Mouse (Mus musculus): Measurements from ENCODE around the gene Zfp385c. TPM values are rescaled to one million over a fixed set of nuclear protein-coding genes. Genes with fewer than 3 reads are reported as not detected.
A peak's percentile ranks its signal among the peaks of the same experiment; 100 is the strongest.

The Zfp385c gene
- polyA plus RNA-seq, 1 experiment from 2014 or later = 2.5 TPM

DNA sequence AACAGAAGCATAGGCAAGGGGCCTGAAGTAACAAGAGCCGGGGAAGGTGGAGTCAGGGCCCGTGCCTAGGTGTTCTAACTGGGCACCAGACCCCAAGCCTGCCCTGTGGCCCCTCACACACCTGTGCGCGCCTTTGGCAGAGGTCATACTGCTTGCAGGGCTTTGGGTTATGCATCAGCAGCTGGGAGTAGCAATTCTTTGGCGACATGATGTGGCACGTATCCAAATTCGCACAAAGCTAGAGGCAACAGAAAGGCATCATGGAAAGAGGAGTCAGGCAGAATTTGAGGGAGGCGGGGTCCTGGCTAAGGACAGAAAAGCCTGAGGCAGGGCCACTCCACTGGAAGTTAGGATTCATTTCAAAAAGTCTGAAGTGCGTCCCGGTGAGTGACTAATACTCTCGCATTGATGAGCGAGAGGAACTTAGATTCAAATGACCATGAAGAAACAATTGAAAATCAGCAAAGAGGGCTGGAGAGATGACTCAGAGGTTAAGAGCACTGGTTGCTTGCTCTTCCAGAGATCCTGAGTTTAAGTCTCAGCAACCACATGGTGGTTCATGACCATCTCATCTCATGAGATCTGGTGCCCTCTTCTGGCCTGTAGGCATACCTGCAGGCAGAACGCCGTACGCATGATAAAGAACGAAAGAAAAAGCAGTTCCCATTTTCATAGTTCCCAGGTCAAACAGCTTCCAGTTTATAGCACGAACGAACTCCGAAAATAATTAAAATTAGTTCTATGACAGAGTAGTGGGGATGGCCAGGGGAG is 10.0 kb upstream of the Zfp385c start:
- WGBS = 35% methylated on average over 19 of the region's 19 CpGs
- Histone ChIP-seq H3K4me3 (replicated peaks; ENCODE audit: low read depth, low read length) (no peak overlapping the region), H3K9ac (ENCODE audit: low read depth, low read length) (no peak overlapping the region), H3K36me3 (ENCODE audit: insufficient read depth, low read length) (peaks cover 27% of the 10 kb centered on the region), H3K9me3 (replicated peaks; ENCODE audit: low read length) (no peaks in the 10 kb centered on the region), H3K4me2 (ENCODE audit: low read length) (peak overlapping the region; percentile 43), H3K4me1 (replicated peaks; ENCODE audit: insufficient read depth, low read length) (no peaks in the 10 kb centered on the region; the same call in 1 of the 2 replicates), H3K27ac (no peak overlapping the region), H3K27me3 (ENCODE audit: insufficient read depth, low read length) (no peaks in the 10 kb centered on the region)
- ATAC-seq (replicated peaks; ENCODE audit: low FRiP score, low read depth) (0 out of 2 replicates have a peak, but pooled peaks have one; percentile 19), DNase-seq (ENCODE audit: low spot score) (peak; percentile 90)
- peak; percentile 97 for TF ChIP-seq CTCF (IDR thresholded peaks at IDR 0.05; ENCODE audit: low read depth)

DNA sequence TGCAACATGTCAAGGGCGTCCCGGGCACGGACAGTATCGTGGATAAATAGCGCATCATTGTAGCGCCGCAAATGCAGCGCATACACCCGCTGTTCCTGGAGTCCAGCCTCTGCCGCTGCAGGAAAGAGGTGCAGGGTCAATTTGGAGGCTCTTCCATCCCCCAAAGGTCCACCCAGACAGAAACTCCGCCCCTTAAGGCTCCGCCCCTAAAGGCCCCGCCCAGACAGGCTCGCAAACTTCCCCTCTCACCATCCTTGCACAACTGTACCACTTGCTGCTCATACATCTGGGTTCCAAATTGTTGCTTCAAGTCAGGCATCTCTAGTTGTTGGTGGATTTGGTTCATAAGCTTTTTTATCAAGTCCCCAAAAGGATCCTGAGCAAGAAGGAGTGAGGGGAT is 9.0 kb upstream of the Zfp385c start:
- Histone ChIP-seq H3K36me3 (ENCODE audit: insufficient read depth, low read length) (peaks cover 18% of the 10 kb centered on the region), H3K4me2 (ENCODE audit: low read length) (peak overlapping the region; percentile 37), H3K4me1 (replicated peaks; ENCODE audit: insufficient read depth, low read length) (no peaks in the 10 kb centered on the region; the same call in 1 of the 2 replicates), H3K27me3 (ENCODE audit: insufficient read depth, low read length) (no peaks in the 10 kb centered on the region), H3K9me3 (replicated peaks; ENCODE audit: low read length) (no peaks in the 10 kb centered on the region), H3K4me3 (replicated peaks; ENCODE audit: low read depth, low read length) (no peak overlapping the region; the same call in 1 of the 2 replicates), H3K27ac (no peak overlapping the region), H3K9ac (ENCODE audit: low read depth, low read length) (no peak overlapping the region)
- WGBS = 9% methylated on average over 14 of the region's 14 CpGs
- TF ChIP-seq CTCF (IDR thresholded peaks at IDR 0.05; ENCODE audit: low read depth) = no peak
- ATAC-seq (replicated peaks; ENCODE audit: low FRiP score, low read depth) (no peak), DNase-seq (ENCODE audit: low spot score) (peak; percentile 55)

DNA sequence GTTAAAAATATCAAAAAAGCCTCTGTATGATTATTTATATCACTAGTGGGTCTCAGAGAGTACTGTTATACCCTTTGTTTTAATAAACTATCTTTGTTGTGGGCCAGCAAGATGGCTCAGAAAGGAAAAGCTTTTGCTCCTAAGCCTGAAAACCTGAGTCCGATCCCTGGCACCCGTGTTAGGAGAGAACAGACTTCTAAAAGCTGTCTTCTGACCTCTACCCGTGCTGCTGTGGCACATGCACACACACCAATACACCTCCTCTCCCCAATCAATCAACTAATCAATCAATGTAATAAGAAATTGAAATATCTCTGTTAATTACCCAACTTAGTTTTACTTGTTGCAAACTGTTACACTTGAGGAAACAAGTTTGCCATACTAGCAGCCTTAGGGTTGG is 8.5 kb upstream of the Zfp385c start:
- no peak overlapping the region for H3K27ac ChIP-seq
- H3K4me3 ChIP-seq (replicated peaks; ENCODE audit: low read depth, low read length) = no peak overlapping the region
- H3K4me2 ChIP-seq (ENCODE audit: low read length) = peak overlapping the region; percentile 37; the same call in 1 of the 2 replicates
- no peaks in the 10 kb centered on the region for H3K9me3 ChIP-seq (replicated peaks; ENCODE audit: low read length)
- no peak for TF ChIP-seq CTCF (IDR thresholded peaks at IDR 0.05; ENCODE audit: low read depth)
- no peaks in the 10 kb centered on the region for H3K27me3 ChIP-seq (ENCODE audit: insufficient read depth, low read length)
- H3K4me1 ChIP-seq (replicated peaks; ENCODE audit: insufficient read depth, low read length) = no peaks in the 10 kb centered on the region; the same call in 1 of the 2 replicates
- WGBS = 78% methylated on average over 3 of the region's 3 CpGs
- H3K36me3 ChIP-seq (ENCODE audit: insufficient read depth, low read length) = peaks cover 12% of the 10 kb centered on the region
- no peak for DNase-seq (ENCODE audit: low spot score)
- no peak for ATAC-seq (replicated peaks; ENCODE audit: low FRiP score, low read depth)
- no peak overlapping the region for H3K9ac ChIP-seq (ENCODE audit: low read depth, low read length)

DNA sequence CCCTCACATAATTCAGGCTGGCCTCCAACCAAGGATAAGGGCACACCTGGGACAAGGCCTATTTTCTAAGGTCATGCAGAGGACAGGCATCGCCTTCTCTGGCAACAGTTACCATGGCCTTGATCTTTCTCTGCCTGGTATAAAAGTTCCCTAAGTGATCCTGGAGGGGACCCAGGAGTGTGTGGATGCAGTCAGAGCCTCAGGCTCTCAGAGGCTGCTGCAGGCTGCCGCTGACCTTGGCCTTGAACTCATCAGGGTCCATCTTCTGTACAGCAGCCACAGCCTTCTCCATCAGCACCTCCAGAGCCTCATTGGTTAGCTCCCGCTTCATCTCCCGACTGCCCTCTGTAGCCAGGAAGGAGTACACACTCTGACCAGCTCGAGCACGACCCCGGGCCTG is 5.7 kb upstream of the Zfp385c start:
- Histone ChIP-seq H3K27me3 (ENCODE audit: insufficient read depth, low read length) (no peaks in the 10 kb centered on the region), H3K4me2 (ENCODE audit: low read length) (no peak overlapping the region), H3K4me1 (replicated peaks; ENCODE audit: insufficient read depth, low read length) (no peaks in the 10 kb centered on the region; the same call in 1 of the 2 replicates), H3K27ac (no peak overlapping the region), H3K4me3 (replicated peaks; ENCODE audit: low read depth, low read length) (no peak overlapping the region), H3K36me3 (ENCODE audit: insufficient read depth, low read length) (no peaks in the 10 kb centered on the region), H3K9ac (ENCODE audit: low read depth, low read length) (no peak overlapping the region), H3K9me3 (replicated peaks; ENCODE audit: low read length) (no peaks in the 10 kb centered on the region)
- no peak for DNase-seq (ENCODE audit: low spot score)
- TF ChIP-seq CTCF (IDR thresholded peaks at IDR 0.05; ENCODE audit: low read depth) = no peak
- WGBS = 75% methylated on average over 7 of the region's 7 CpGs
- no peak for ATAC-seq (replicated peaks; ENCODE audit: low FRiP score, low read depth)

DNA sequence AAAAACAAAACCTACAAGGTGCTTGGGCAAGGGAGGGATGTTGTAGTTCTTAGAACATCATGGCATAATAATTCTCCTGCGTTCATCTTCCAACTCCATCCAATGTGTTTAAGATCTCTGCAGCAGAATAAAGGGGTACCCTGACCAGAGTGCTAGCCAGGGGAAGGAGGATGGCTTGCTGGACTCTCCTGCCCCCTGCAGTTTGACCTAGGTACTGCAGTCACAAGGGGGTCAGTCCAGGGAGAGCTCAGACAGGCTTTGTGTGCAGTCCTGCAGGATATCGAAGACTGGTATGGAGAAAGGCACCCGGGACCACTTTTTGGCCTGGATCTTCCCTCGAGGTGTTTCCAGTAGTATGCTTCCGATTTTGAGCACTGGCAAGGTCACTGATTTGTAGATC is 2.7 kb upstream of the Zfp385c start:
- H3K9ac ChIP-seq (ENCODE audit: low read depth, low read length) = no peak overlapping the region
- peak; percentile 92 for TF ChIP-seq CTCF (IDR thresholded peaks at IDR 0.05; ENCODE audit: low read depth)
- 36% methylated on average over 5 of the region's 5 CpGs for WGBS
- H3K36me3 ChIP-seq (ENCODE audit: insufficient read depth, low read length) = no peaks in the 10 kb centered on the region
- no peak overlapping the region for H3K4me3 ChIP-seq (replicated peaks; ENCODE audit: low read depth, low read length)
- no peak overlapping the region for H3K4me2 ChIP-seq (ENCODE audit: low read length)
- peaks cover 6% of the 10 kb centered on the region for H3K4me1 ChIP-seq (replicated peaks; ENCODE audit: insufficient read depth, low read length)
- DNase-seq (ENCODE audit: low spot score) (peak; percentile 76), ATAC-seq (replicated peaks; ENCODE audit: low FRiP score, low read depth) (0 out of 2 replicates have a peak, but pooled peaks have one; percentile 55)
- no peak overlapping the region for H3K27ac ChIP-seq
- no peaks in the 10 kb centered on the region for H3K9me3 ChIP-seq (replicated peaks; ENCODE audit: low read length)
- no peaks in the 10 kb centered on the region for H3K27me3 ChIP-seq (ENCODE audit: insufficient read depth, low read length)

DNA sequence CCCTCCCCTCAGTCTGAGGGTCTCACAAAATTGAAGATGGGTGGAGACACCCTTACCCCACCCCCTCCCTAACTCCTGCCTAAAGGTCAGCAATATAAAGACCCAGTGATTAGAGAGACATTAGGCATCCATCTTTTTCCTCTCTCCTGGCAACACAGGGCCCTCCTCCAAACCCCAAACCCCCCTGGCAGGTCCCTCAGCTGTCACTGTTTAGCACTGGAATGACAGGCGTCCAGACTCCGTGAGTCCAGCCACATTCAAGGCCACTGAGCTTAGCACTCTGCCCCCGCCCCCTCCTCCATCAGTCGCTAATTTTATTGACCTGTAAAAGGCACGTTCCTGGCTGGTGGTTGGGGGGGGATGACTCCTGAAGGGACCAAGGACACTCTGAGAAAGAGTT is 899 bp upstream of the Zfp385c start:
- Histone ChIP-seq H3K27me3 (ENCODE audit: insufficient read depth, low read length) (no peaks in the 10 kb centered on the region), H3K4me2 (ENCODE audit: low read length) (no peak overlapping the region), H3K9me3 (replicated peaks; ENCODE audit: low read length) (no peaks in the 10 kb centered on the region), H3K4me1 (replicated peaks; ENCODE audit: insufficient read depth, low read length) (peaks cover 6% of the 10 kb centered on the region), H3K27ac (no peak overlapping the region), H3K36me3 (ENCODE audit: insufficient read depth, low read length) (no peaks in the 10 kb centered on the region), H3K9ac (ENCODE audit: low read depth, low read length) (no peak overlapping the region), H3K4me3 (replicated peaks; ENCODE audit: low read depth, low read length) (no peak overlapping the region)
- ATAC-seq (replicated peaks; ENCODE audit: low FRiP score, low read depth) (no peak), DNase-seq (ENCODE audit: low spot score) (no peak)
- no peak for TF ChIP-seq CTCF (IDR thresholded peaks at IDR 0.05; ENCODE audit: low read depth)
- WGBS = 21% methylated on average over 5 of the region's 5 CpGs

All from kidney, postnatal 0 days (tissue).